Mouse (Mus musculus): Measurements from ENCODE around the gene Meioc. TPM values are rescaled to one million over a fixed set of nuclear protein-coding genes. Genes with fewer than 3 reads are reported as not detected.
"Not testable (repeated sequence)": the region's sequence is repeated elsewhere in the genome, so short reads cannot be mapped to it uniquely, and the experiment has no call there.

Meioc gene
- total RNA-seq, 1 experiment from 2014 or later, result not detected

DNA sequence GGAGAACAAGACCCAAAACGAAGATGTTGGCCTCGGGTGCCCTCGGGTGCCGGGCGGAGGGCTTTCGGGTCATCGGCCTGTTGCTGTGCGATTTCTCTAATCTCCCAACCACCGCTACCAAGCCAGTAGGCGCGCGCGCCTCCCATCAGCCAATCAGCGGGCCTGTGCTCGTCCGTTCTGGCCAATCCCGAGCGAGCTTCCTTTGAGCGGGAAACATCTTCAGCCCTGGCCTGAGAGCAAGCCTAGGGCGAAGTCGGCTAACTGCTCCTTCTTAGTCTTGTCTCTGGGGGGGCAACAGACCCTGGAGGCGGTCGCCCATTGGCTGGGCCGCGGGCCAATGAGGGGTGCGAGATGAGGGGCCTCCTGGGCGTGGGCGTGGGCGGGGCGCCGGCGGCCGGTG lies 1.6 kb downstream of the Meioc start:
- ATAC-seq (ENCODE audit: extremely low read depth, insufficient number of reproducible peaks, low FRiP score, poor library complexity, severe bottlenecking), result no peak

DNA sequence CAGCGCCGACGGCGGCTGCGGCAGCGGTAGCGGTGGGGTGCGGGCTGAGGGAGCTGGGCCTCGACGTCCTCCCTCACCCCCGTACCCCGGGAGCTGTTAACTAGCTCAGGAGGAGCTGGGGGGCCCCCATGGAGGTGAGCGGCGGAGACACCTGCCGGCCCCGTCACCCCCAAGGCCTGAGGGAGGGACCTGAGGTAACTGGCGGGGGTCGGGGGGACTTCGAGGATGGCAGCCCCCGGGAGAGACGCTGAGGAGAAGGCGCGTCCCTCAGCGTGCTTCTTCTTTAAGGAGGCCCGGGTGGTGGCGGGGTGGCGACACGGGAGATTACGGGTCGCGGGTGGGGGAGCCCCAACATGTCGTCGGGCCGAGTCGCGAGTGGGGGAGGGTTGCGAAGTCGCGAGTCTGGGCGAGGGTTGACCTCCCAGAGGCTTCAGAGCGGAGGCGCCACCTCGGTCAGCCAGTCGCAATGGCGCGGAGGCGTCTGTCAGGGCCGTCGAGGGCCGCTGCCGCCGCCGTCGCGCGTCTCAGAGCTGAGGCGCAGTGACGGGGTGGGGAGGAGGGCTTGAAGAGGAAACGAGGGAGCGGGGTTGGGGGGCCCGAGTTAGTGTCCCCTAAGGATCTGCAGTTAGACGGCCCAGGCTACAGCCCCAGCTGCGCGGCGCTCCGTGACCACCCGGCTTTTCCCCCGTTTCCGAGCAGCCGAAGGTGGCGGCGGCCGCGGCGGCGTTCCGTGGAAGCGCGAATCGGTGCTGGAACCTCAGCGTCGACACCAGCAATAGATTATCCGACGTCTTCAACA lies 2.3 kb downstream of the Meioc start:
- no peak for ATAC-seq (ENCODE audit: extremely low read depth, insufficient number of reproducible peaks, low FRiP score, poor library complexity, severe bottlenecking)

DNA sequence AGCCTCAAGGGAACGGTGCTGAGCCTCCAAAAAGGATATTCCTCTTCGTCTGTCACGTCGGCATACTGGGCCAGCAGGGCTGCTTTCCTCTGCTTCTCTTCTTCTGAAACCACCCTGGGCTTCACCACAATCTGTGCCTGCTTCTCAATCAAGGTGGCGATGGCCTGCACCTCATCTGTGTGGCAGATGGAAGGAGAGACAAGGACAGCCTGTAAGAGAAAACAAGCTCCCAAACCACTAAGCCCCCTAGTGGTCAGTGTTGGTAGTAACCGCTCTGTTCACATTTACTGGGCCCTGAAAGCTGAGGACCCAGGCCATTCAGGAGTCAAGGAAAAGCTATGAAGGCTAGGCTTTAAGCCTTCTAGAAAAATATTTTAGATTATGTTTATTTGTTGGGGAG lies 26.6 kb downstream of the Meioc start:
- ATAC-seq (ENCODE audit: extremely low read depth, insufficient number of reproducible peaks, low FRiP score, poor library complexity, severe bottlenecking), result peak; percentile 64; the same call in 1 of the 2 replicates

DNA sequence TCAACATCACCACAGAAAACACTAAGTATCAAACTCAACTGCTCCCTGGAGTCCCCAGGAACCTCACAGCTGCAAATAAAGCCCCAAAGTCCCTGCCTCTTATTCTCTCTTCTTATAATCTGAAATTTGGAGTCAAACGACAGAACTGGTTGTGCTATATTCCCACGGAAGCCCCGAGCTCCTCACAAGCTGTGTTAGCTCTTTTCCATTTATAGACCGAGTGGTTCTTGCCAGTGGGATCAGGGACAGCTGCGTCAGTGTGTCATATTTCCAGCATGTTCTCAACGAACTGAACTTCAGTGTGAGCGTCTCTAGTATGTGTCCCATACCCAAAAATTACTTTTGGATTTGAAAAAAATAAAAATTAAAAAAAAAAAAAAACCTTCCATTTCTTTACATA lies 31.8 kb downstream of the Meioc start:
- no peak for ATAC-seq (ENCODE audit: extremely low read depth, insufficient number of reproducible peaks, low FRiP score, poor library complexity, severe bottlenecking)

DNA sequence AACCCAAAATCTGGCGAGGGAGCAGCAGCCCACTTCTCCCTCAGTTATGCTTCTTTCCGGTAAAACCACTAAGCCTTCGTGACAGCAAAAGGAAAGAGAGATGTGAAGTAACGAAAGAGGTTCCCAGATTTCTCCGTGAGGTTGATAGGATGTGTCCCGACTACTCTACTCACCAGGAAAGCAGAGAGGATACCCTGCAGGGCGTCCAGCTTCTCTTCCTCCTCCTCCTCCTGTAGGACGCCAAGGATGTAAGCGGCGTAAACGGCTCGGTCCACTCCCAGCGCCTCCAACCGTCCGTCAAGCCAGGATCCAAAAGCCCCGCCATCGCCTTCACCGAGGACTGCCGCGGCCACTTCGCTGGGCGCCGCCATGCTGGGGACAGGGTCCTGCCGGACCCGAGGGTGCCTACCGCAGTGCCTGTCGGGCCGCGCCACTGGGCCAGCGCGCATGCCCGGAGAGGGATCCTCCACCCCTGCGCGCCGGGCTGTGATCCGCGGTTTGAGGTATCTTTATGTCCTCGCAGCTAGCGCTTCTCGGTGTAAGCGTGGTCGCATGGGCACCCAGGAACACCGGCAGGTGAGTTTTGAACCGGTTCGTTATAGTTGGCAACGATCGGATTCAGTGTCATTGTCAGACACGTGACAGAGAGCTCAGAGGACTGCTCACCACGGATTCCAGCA lies 34.0 kb downstream of the Meioc start, which contains the start of gene Ccdc43:
Ccdc43 (minus strand) TSS at position 445 of the 680 bp plus-strand sequence.
- ATAC-seq (ENCODE audit: extremely low read depth, insufficient number of reproducible peaks, low FRiP score, poor library complexity, severe bottlenecking), result peak; percentile 80

DNA sequence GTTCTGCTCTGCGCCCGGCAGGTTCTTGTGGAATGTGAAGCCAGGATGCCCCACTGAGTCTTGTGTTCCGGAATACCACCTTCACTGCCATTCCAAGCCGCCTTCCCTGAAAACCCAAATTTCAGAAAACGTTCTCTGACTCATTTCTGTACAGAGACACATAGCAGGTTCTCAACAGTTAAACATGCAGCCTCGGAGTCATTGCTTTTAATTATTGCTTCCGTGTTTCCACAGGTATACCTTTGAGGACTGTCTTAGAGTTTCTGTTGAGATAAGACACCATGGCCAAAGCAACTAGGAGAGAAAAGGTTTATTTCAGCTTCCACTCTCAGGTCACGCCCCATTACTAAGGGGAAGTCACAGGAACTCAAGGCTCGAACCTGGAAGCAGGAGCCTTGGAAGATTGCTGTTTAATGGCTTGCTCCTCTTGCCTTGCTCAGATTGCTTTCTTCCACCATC lies 34.5 kb downstream of the Meioc start:
- ATAC-seq (ENCODE audit: extremely low read depth, insufficient number of reproducible peaks, low FRiP score, poor library complexity, severe bottlenecking), result no peak

DNA sequence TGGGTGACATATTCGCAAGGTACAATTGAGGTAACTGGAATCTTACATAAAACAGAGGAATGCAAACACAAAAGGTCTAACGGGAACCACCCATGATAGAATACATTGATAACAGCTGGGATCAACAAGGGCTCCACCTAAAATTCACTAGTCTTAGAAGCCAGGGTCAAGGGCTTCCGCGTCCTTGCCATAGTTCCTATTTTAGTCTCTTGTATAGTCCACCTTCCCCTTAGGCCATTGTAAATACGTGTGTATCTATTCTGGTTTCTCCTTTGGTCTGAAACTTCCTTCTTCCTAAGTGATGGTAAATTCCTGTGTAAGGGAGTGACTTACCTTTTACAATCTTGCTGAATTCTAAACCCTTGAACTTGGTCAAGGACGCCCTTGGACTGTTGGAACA lies 38.7 kb downstream of the Meioc start:
- not testable (repeated sequence) for ATAC-seq (ENCODE audit: extremely low read depth, insufficient number of reproducible peaks, low FRiP score, poor library complexity, severe bottlenecking)

DNA sequence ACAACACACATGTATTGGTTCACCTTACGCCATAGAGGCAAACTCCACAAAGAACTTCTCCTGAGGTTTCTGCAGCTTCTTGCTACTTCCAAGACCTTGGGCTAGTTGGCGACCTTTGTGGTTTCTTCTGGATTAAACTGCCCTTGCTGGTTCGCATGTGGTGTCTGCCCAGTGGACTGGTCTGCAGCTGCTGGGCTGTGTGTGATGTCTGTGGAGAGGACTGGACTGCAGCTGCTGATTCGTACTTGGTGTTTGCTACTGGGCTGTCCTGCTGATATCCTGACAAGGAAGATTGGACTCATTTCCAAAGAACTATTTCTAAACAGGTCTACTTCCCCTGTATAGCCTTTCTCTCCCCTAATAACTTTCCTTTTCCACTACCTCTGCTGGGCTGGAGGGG lies 48.9 kb downstream of the Meioc start:
- no peak for ATAC-seq (ENCODE audit: extremely low read depth, insufficient number of reproducible peaks, low FRiP score, poor library complexity, severe bottlenecking)

DNA sequence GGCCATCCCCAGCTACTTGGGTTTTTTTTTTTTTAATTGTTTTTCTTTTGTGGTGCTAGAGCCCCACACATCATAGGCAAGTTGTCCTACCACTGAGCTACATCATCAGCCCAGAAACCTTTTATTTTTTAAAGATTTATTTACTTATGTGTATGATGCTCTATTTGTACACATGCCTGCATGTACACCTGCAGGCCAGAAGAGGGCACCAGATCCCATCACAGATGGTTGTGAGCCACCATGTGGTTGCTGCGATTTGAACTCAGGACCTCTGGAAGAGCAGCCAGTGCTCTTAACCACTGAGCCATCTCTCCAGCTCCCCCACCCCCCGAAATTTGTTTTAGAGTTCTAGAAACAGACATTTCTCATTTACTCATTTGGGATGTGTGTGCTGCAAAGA lies 51.1 kb downstream of the Meioc start:
- not testable (repeated sequence) for ATAC-seq (ENCODE audit: extremely low read depth, insufficient number of reproducible peaks, low FRiP score, poor library complexity, severe bottlenecking)

DNA sequence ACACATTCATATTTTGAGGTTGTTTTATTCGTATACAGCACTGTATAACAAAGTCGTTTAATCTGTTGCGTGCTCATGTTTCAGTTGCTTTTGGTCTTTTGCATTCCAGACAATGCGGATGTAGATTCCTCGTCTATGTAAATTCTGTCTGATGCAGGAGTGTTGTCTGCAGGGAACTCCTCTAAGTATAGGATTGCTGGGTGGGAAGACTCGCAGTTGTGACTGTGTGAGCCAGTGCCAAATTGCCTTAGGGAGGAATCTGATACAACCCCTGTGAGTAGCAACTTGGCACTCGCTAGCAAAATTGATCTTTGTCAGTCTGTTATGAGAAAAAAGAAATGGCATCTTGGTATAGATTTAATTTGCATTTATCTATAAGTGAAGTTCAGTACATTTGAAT lies 52.6 kb downstream of the Meioc start:
- ATAC-seq (ENCODE audit: extremely low read depth, insufficient number of reproducible peaks, low FRiP score, poor library complexity, severe bottlenecking), result no peak

DNA sequence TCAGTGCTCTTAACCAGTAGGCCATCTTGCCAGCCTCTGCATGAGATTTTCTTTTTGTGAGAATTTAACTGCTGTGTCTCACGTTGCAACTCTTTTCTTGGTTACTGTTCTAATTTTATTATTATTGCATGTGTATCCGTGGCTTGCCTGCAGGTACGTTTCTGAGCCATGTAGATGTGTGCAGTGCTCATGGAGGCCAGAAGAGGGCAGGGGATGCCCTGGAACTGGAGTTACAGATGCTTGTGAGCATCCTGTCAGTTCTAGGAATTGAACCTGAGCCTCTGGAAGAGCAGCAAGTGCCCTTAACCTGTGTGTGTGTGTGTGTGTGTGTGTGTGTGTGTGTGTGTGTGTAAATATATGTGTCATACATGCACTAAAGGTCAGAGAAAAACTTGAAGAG lies 62.1 kb downstream of the Meioc start:
- no peak for ATAC-seq (ENCODE audit: extremely low read depth, insufficient number of reproducible peaks, low FRiP score, poor library complexity, severe bottlenecking)

DNA sequence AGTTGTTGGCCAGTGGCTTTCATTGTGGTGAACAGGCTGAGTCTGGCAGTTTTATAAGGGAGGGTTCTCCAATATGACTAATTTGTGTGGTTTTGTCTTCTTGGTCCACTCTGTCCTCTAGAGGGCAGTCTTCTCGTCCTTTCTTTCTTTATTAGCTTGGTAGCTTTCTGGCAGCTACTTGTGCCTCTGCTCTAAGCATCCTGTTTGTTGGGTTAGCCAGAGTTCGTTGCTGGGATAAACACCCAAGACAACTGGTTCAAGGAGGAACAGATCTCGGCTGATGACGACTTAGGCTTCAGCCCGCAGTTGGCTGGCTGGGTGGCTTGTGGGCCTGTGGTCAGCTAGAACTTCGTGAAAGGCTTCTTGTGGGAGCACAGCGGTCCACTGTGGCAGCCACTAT lies 65.1 kb downstream of the Meioc start:
- ATAC-seq (ENCODE audit: extremely low read depth, insufficient number of reproducible peaks, low FRiP score, poor library complexity, severe bottlenecking), result no peak

DNA sequence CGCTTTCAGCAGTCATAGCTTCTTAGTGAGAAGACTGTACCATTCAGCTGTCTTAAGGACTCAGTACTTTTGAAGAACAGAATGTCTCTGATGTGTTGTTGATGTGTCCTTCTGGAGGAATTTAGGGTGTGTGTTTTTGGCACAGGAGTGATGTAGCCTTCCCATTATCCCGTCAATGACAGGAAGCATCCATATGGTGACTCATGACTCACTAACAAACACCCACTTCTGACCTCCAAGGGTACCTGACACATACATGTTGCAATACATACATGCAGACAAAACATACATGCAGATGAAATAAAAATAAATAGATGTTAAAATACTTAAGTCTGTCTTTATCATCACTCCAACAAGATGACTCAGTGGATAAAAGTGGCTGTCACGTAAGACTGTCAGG lies 66.3 kb downstream of the Meioc start:
- ATAC-seq (ENCODE audit: extremely low read depth, insufficient number of reproducible peaks, low FRiP score, poor library complexity, severe bottlenecking), result no peak

DNA sequence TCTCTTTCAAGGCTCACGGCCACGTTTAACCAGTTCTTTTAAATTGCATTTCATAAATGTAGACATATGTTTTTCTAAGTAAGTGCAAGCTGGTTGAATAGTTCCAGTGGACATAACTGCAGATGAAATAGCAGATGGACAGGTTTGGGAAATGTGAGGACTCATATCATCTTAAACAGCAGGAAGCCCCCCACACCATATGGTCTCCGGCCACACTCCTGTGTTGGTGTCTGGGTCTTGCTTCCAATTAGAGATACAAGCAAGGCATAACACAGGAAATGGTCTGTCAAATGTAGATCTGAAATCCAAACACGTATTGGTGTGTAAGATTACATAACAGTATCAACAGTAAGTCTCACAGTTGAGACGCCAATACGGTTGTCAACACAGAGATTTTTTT lies 67.8 kb downstream of the Meioc start:
- no peak for ATAC-seq (ENCODE audit: extremely low read depth, insufficient number of reproducible peaks, low FRiP score, poor library complexity, severe bottlenecking)

Other genes with a start within 250 kb of the Meioc start
- 44.9 and 45.2 TPM in 2 replicates for gene Grn, start 233.4 kb upstream of the Meioc start, total RNA-seq (2017)
- gene Fam171a2, start 216.0 kb upstream of the Meioc start, total RNA-seq (2017), result not detected in 2 replicates
- 37.8 and 42.2 TPM in 2 replicates for gene Itga2b, start 193.6 kb upstream of the Meioc start, total RNA-seq (2017)
- 52.8 and 56.9 TPM in 2 replicates for gene Gpatch8, start 107.3 kb upstream of the Meioc start, total RNA-seq (2017)
- not detected in 2 replicates for gene Gm11627, start 84.3 kb upstream of the Meioc start, total RNA-seq (2017)
- 0.12 TPM in 1 of 2 replicates, not detected in the other for gene Fzd2, start 59.3 kb upstream of the Meioc start, total RNA-seq (2017)
- 19.6 and 29.4 TPM in 2 replicates for gene Ccdc43, start 34.1 kb downstream of the Meioc start, total RNA-seq (2017)
- gene Adam11, start 97.7 kb downstream of the Meioc start, total RNA-seq (2017), result not detected in 2 replicates
- not detected in 2 replicates for gene Gjc1, start 156.0 kb downstream of the Meioc start, total RNA-seq (2017)
- gene Higd1b, start 172.1 kb downstream of the Meioc start, total RNA-seq (2017), result not detected in 2 replicates
- gene Eftud2, start 217.3 kb downstream of the Meioc start, total RNA-seq (2017), result 49.1 and 60.2 TPM in 2 replicates
- gene Ccdc103, start 217.5 kb downstream of the Meioc start, total RNA-seq (2017), result not detected in 2 replicates
- not detected in 2 replicates for gene Fam187a, start 221.5 kb downstream of the Meioc start, total RNA-seq (2017)
- 0.37 TPM in 1 of 2 replicates, not detected in the other for gene Gfap, start 237.2 kb downstream of the Meioc start, total RNA-seq (2017)

Measured in neutrophil, adult 5-6 weeks (primary cell).